Mouse (Mus musculus) E14TG2a.4 (cell line): ENCODE results near the gene Foxj3.

Experiments
- CTCF ChIP-seq: conservative IDR thresholded peaks from 2 replicates; pipeline ENCODE4 v1.5.1; 2014; ENCODE audit warnings: low read length
- NANOG ChIP-seq: IDR thresholded peaks from 2 replicates; pipeline ENCODE4 v1.6.1; 2014; ENCODE audit warnings: borderline replicate concordance, low read length, mixed read lengths
- POU5F1 ChIP-seq: IDR thresholded peaks from 2 replicates; pipeline ENCODE4 v1.6.1; 2014; ENCODE audit warnings: low read length, borderline replicate concordance

GRCm38 (mm10) chr4:119657011-119657410 is 120.2 kb downstream of the Foxj3 start:
- TF ChIP-seq POU5F1 (no peak), CTCF (no peak), NANOG (no peak)
